Mouse (Mus musculus) lung, adult 2 months (tissue): ENCODE results near the gene Ptchd1. TPM values are rescaled to one million over a fixed set of nuclear protein-coding genes. Genes with fewer than 3 reads are reported as not detected.

Experiments used
- DNase-seq: peaks from one replicate; pipeline ENCODE4 v3.0.0; 2022
- H3K4me1 ChIP-seq: fragments of 200-500 bp; 2 replicates; pipeline ENCODE4 v1.6.1; 2011; ENCODE audit warnings: low read length; ENCODE audit not compliant: control insufficient read depth, insufficient read depth
- H3K4me3 ChIP-seq: fragments of 200-500 bp; replicated peaks from 2 replicates; pipeline ENCODE3; 2011; ENCODE audit warnings: low read depth, mild to moderate bottlenecking, control low read depth, low read length; ENCODE audit errors: extremely low read depth
- CTCF ChIP-seq: fragments of 200-500 bp; IDR thresholded peaks from 2 replicates; pipeline ENCODE4 v1.5.1; 2011; ENCODE audit warnings: mild to moderate bottlenecking, low read length, control low read depth; ENCODE audit not compliant: insufficient read depth
- POLR2A ChIP-seq: fragments of 200-500 bp; IDR thresholded peaks from 2 replicates; pipeline ENCODE4 v1.6.1; 2011; ENCODE audit warnings: low read depth, mild to moderate bottlenecking, control low read depth, low read length, borderline replicate concordance; ENCODE audit errors: extremely low read depth
- WGBS: fragments of 180-500 bp; shearing (Covaris S2); methylation state at CpG from one replicate; pipeline ENCODE4 v1.1.7; 2018; 5-methylcytosine and 5-hydroxymethylcytosine counted together
- polyA plus RNA-seq: library from polyadenylated mRNA; depleted of rRNA; stranded (reverse); fragments of >200 nt; gene quantifications from 2 replicates; pipeline ENCODE4 v1.2.3, GENCODE M21; 2012; rRNA removed

Gene Ptchd1
- polyA plus RNA-seq, 1 experiment, result 0.22 TPM

- WGBS, result 50% methylated on average over 1 of the region's 1 CpGs
- H3K4me1 ChIP-seq, result no peaks in the 10 kb centered on the region
- DNase-seq, result no peak
- TF ChIP-seq POLR2A (no peak), CTCF (no peak)
- no peak overlapping the region for H3K4me3 ChIP-seq
These were observed 28.9 kb downstream of the Ptchd1 start for GRCm38 (mm10) chrX:155594685-155595084.

- WGBS, result 58% methylated on average over 2 of the region's 2 CpGs
- no peak for DNase-seq
- no peaks in the 10 kb centered on the region for H3K4me1 ChIP-seq
- no peak for TF ChIP-seq CTCF
- no peak for TF ChIP-seq POLR2A
- H3K4me3 ChIP-seq, result no peak overlapping the region
These were observed 31.1 kb downstream of the Ptchd1 start for GRCm38 (mm10) chrX:155592467-155592866.

GRCm38 (mm10) chrX:155591490-155591889 is 32.1 kb downstream of the Ptchd1 start:
- TF ChIP-seq CTCF (no peak), POLR2A (no peak)
- DNase-seq, result no peak
- Histone ChIP-seq H3K4me1 (no peaks in the 10 kb centered on the region), H3K4me3 (no peak overlapping the region)
- WGBS, result 70% methylated on average over 3 of the region's 3 CpGs

GRCm38 (mm10) chrX:155584586-155584985 is 39.0 kb downstream of the Ptchd1 start:
- 51% methylated on average over 2 of the region's 2 CpGs for WGBS
- TF ChIP-seq POLR2A (no peak), CTCF (no peak)
- DNase-seq, result no peak
- Histone ChIP-seq H3K4me3 (no peak overlapping the region), H3K4me1 (no peaks in the 10 kb centered on the region)

GRCm38 (mm10) chrX:155579791-155580190 is 43.8 kb downstream of the Ptchd1 start:
- Histone ChIP-seq H3K4me3 (no peak overlapping the region), H3K4me1 (no peaks in the 10 kb centered on the region)
- TF ChIP-seq CTCF, result no peak
- TF ChIP-seq POLR2A, result no peak
- DNase-seq, result no peak

GRCm38 (mm10) chrX:155572396-155572795 is 51.2 kb downstream of the Ptchd1 start:
- TF ChIP-seq CTCF (no peak), POLR2A (no peak)
- no peak for DNase-seq
- H3K4me1 ChIP-seq, result no peaks in the 10 kb centered on the region
- H3K4me3 ChIP-seq, result no peak overlapping the region

GRCm38 (mm10) chrX:155543780-155544179 is 79.8 kb downstream of the Ptchd1 start:
- TF ChIP-seq CTCF (no peak), POLR2A (no peak)
- no peaks in the 10 kb centered on the region for H3K4me1 ChIP-seq
- H3K4me3 ChIP-seq, result no peak overlapping the region
- no peak for DNase-seq

Other genes starting within 250 kb of the Ptchd1 start
- gene Gm15155, start 927 bp upstream of the Ptchd1 start, polyA plus RNA-seq, result not detected in 2 replicates